Mouse (Mus musculus): ENCODE measurements around the gene Dpp7. TPM values are rescaled to one million over a fixed set of nuclear protein-coding genes. Genes with fewer than 3 reads are reported as not detected.

The Dpp7 gene
- polyA plus RNA-seq, 1 experiment = 0.24 TPM

GRCm38 (mm10) chr2:25326036-25326435 is 30.1 kb downstream of the Dpp7 start:
- peaks cover 31% of the 10 kb centered on the region for H3K27me3 ChIP-seq (ENCODE audit: control insufficient read depth)
- H3K36me3 ChIP-seq (ENCODE audit: control insufficient read depth) = no peaks in the 10 kb centered on the region
- H3K9me3 ChIP-seq (ENCODE audit: control insufficient read depth, low read length) = no peaks in the 10 kb centered on the region
- H3K4me1 ChIP-seq (ENCODE audit: control insufficient read depth) = no peaks in the 10 kb centered on the region; the same call in 1 of the 2 replicates
- no peak overlapping the region for H3K4me3 ChIP-seq (replicated peaks)
- TF ChIP-seq GATA1 (IDR thresholded peaks at IDR 0.05; ENCODE audit: low read length) (no peak), TAL1 (IDR thresholded peaks at IDR 0.05; ENCODE audit: low read length) (no peak)

DNA sequence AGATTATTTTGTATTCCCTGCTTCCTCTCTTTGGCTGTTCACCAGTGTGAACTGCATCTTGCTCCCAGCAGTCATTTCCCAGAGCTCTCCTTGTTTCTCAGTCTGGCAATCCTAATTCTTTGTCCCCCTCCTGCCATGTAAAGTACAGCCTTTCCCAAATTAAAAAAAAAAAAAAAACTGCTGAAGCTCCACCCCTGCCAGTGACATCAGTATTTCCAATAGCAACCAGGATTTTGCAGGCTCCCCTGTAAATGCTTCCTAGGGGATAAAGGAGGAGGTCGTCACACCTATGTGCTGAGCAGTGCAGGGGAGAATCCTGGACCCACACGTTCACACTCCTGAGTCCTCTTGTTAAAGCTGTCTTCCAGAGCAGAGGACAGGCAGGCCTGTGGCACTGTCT is 36.1 kb downstream of the Dpp7 start:
- Histone ChIP-seq H3K4me3 (replicated peaks) (no peak overlapping the region), H3K4me1 (ENCODE audit: control insufficient read depth) (peaks cover 9% of the 10 kb centered on the region), H3K36me3 (ENCODE audit: control insufficient read depth) (no peaks in the 10 kb centered on the region), H3K9me3 (ENCODE audit: control insufficient read depth, low read length) (no peaks in the 10 kb centered on the region; the same call in 1 of the 2 replicates), H3K27me3 (ENCODE audit: control insufficient read depth) (peaks cover 75% of the 10 kb centered on the region)
- no peak for TF ChIP-seq TAL1 (IDR thresholded peaks at IDR 0.05; ENCODE audit: low read length)
- TF ChIP-seq GATA1 (IDR thresholded peaks at IDR 0.05; ENCODE audit: low read length) = no peak

DNA sequence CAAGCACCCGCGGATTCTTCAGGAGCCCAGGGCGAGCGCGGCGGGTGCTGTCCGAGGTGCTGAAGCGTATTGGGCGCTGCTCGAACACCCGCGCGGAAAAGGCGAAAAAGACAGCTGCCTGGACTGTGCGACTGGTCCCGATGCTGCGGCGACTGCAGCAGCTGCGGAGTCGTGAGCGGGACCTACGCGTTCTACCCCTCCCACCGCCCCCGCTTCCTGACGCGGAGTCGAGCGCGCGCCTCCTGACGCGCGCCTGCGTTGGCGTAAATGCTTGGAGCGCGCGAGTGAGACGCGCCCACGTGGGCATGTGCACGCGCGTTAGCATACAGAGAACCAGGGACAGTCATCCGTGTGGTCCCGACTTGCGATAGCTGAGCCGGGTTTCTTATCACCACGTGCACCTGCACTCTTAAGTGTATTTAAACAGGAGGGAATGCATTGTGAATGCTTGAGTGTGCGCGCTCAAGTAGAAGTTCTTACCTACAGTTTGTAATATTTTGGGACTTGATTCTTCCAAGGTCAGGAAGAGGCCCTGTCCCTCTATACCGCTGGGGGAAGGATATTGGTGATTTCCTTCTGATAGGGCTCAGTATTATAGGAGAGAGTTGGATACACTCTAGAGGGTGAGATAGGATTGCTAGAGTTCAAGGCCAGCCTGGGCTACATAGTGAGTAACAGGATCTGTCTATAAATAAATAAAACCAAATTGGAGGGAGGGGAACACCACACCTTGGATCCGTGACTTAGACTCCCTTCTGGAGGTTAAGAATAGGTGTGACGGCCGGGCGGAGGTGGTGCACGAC is 37.0 kb downstream of the Dpp7 start, which contains the start of gene Grin1:
TSS of gene Grin1 (minus strand) at position 217 of the 803 bp plus-strand sequence.
- Histone ChIP-seq H3K4me3 (replicated peaks) (no peak within 1 kb of the TSS), H3K4me1 (ENCODE audit: control insufficient read depth) (peaks cover 9% of the 10 kb centered on the region), H3K9me3 (ENCODE audit: control insufficient read depth, low read length) (no peaks in the 10 kb centered on the region; the same call in 1 of the 2 replicates), H3K27me3 (ENCODE audit: control insufficient read depth) (peaks cover 74% of the 10 kb centered on the region), H3K36me3 (ENCODE audit: control insufficient read depth) (no peaks in the 10 kb centered on the region)
- TF ChIP-seq TAL1 (IDR thresholded peaks at IDR 0.05; ENCODE audit: low read length) = no peak
- no peak for TF ChIP-seq GATA1 (IDR thresholded peaks at IDR 0.05; ENCODE audit: low read length)

DNA sequence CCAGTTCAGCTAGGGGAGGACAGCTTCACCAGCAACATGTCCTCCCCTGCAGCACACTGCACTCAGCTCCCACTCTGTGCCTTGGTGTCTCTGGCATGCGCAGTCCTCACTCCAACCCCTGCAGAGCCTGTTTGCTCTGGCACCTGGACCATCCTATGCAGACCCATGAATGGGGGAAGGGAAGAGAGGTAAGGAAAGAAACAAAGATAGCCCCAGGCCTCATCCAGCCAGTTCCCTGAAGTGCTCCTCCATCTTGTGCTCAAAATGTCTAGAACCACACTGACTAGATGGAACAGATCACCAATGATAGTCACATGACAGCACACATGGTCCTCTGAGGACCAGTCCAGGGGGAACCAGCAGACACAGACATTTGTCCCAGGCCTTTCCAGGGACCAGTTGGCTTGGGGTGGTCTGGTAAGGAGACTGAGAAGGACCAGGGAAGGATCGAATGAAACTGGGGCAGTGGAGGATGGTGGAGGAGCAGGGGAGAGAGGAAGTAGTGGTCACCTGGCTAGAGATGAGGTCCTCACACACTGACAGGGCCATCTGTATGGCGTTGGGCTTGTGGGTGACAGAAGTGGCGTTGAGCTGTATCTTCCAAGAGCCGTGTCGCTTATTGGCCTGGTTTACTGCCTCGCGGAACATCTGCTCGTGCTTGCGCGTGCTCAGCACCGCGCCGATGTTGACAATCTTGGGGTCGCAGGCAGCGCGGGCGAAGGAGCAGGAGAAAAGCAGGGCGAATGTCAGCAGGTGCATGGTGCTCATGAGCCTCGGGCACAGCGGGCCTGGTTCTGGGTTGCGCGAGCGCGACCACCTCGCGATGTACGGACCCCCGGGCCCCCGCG is 37.8 kb downstream of the Dpp7 start:
- Histone ChIP-seq H3K27me3 (ENCODE audit: control insufficient read depth) (peaks cover 77% of the 10 kb centered on the region), H3K4me1 (ENCODE audit: control insufficient read depth) (peaks cover 9% of the 10 kb centered on the region), H3K4me3 (replicated peaks) (no peak overlapping the region), H3K9me3 (ENCODE audit: control insufficient read depth, low read length) (no peaks in the 10 kb centered on the region; the same call in 1 of the 2 replicates), H3K36me3 (ENCODE audit: control insufficient read depth) (no peaks in the 10 kb centered on the region)
- TF ChIP-seq TAL1 (IDR thresholded peaks at IDR 0.05; ENCODE audit: low read length) (no peak), GATA1 (IDR thresholded peaks at IDR 0.05; ENCODE audit: low read length) (no peak)

GRCm38 (mm10) chr2:25311491-25311891 is 44.7 kb downstream of the Dpp7 start:
- Histone ChIP-seq H3K4me3 (replicated peaks) (no peak overlapping the region), H3K4me1 (ENCODE audit: control insufficient read depth) (no peaks in the 10 kb centered on the region), H3K9me3 (ENCODE audit: control insufficient read depth, low read length) (no peaks in the 10 kb centered on the region), H3K27me3 (ENCODE audit: control insufficient read depth) (peaks cover 83% of the 10 kb centered on the region), H3K36me3 (ENCODE audit: control insufficient read depth) (no peaks in the 10 kb centered on the region)
- TF ChIP-seq TAL1 (IDR thresholded peaks at IDR 0.05; ENCODE audit: low read length) = no peak
- TF ChIP-seq GATA1 (IDR thresholded peaks at IDR 0.05; ENCODE audit: low read length) = no peak

GRCm38 (mm10) chr2:25310969-25311368 is 45.2 kb downstream of the Dpp7 start:
- no peaks in the 10 kb centered on the region for H3K36me3 ChIP-seq (ENCODE audit: control insufficient read depth)
- H3K4me1 ChIP-seq (ENCODE audit: control insufficient read depth) = no peaks in the 10 kb centered on the region
- H3K9me3 ChIP-seq (ENCODE audit: control insufficient read depth, low read length) = no peaks in the 10 kb centered on the region
- TF ChIP-seq TAL1 (IDR thresholded peaks at IDR 0.05; ENCODE audit: low read length) (no peak), GATA1 (IDR thresholded peaks at IDR 0.05; ENCODE audit: low read length) (no peak)
- peaks cover 83% of the 10 kb centered on the region for H3K27me3 ChIP-seq (ENCODE audit: control insufficient read depth)
- H3K4me3 ChIP-seq (replicated peaks) = no peak overlapping the region

DNA sequence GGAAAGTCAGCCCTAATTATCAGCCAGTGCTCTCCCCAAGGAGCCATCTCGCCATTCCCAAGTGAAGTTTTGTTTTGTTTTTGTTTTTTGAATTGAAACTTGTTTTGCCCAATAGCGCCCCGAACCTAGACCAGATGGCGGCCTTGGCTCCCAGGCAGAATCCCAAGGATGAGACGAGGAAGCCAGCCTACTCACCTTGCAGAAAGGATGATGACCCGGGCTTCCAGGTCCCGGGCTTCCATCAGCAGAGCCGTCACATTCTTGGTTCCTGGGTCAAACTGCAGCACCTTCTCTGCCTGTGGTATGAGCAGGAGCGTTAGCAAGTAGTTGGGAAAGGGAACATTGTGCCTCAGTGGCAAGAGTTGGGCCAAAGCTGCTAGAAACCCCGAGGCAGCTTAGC is 46.0 kb downstream of the Dpp7 start:
- no peak for TF ChIP-seq TAL1 (IDR thresholded peaks at IDR 0.05; ENCODE audit: low read length)
- no peak for TF ChIP-seq GATA1 (IDR thresholded peaks at IDR 0.05; ENCODE audit: low read length)
- peaks cover 88% of the 10 kb centered on the region for H3K27me3 ChIP-seq (ENCODE audit: control insufficient read depth)
- H3K4me3 ChIP-seq (replicated peaks) = no peak overlapping the region
- no peaks in the 10 kb centered on the region for H3K36me3 ChIP-seq (ENCODE audit: control insufficient read depth)
- peaks cover 2% of the 10 kb centered on the region for H3K4me1 ChIP-seq (ENCODE audit: control insufficient read depth)
- no peaks in the 10 kb centered on the region for H3K9me3 ChIP-seq (ENCODE audit: control insufficient read depth, low read length)

DNA sequence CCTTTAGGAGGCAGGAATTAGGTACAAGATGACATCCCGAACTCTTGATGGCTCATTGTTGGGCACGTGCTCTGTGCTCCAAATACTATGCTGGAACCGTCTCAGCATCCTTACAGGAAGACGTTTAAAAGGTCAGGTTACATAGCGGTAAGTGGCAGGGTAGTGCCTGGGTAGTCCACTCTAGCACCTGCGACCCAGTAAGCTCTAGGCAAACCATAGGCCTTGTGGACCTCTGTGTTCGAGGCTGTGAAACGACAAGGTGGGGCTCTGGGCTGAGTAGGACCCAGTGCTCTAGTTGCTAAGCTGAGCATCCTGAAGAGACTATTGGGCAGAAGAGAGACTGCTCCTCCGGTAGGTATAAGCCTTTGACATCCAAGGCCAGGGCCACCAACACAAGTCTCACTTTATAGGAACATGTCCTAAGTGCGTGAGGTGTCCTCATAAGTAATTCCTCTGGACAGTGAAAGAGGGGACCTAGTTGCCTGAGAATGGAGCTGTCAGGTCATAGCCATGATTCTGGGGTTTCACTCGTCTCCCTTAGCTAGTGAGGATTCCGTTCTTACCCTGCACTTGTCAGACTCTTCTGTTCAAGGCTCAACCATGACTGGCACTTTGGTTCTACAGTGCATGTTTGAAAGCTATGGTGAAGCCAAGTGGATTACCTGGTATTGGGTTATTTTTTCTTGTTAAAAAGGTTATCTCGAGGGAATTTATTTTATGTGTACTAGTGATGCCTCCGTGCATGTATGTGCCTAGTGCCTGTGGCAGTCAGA is 50.4 kb downstream of the Dpp7 start:
- H3K4me3 ChIP-seq (replicated peaks) = no peak overlapping the region
- peaks cover 9% of the 10 kb centered on the region for H3K4me1 ChIP-seq (ENCODE audit: control insufficient read depth)
- H3K27me3 ChIP-seq (ENCODE audit: control insufficient read depth) = peaks cover 79% of the 10 kb centered on the region
- H3K36me3 ChIP-seq (ENCODE audit: control insufficient read depth) = no peaks in the 10 kb centered on the region
- H3K9me3 ChIP-seq (ENCODE audit: control insufficient read depth, low read length) = no peaks in the 10 kb centered on the region
- TF ChIP-seq GATA1 (IDR thresholded peaks at IDR 0.05; ENCODE audit: low read length) = no peak
- no peak for TF ChIP-seq TAL1 (IDR thresholded peaks at IDR 0.05; ENCODE audit: low read length)

All from erythroblast, embryonic 14.5 days (primary cell).